Mouse (Mus musculus) forebrain, embryonic 12.5 days (tissue): ENCODE measurements at regions not wholly inside any gene's neighbourhood (a gene's known extent, or its start where the extent isn't known, plus 50 kb on each side); places are given as distances from the start of the nearest gene placed in this dataset.

Experiments used
- ATAC-seq: fragments of 200-750 bp; cut with Nextera tagmentation; 2 replicates; pipeline ENCODE4 v1.8.0; 2017; ENCODE audit warnings: moderate TSS enrichment; ENCODE audit not compliant: low FRiP score
- H3K27ac ChIP-seq: fragments of 300-500 bp; sonication (generic); 2 replicates; pipeline ENCODE4 v1.5.1; 2016; ENCODE audit warnings: mild to moderate bottlenecking
- H3K27me3 ChIP-seq: fragments of 300-500 bp; sonication (generic); 2 replicates; pipeline ENCODE4 v1.6.1; 2016; ENCODE audit warnings: mild to moderate bottlenecking
- H3K36me3 ChIP-seq: fragments of 300-500 bp; sonication (generic); replicated peaks from 2 replicates; pipeline ENCODE4 v1.6.1; 2016; ENCODE audit warnings: mild to moderate bottlenecking
- H3K4me1 ChIP-seq: fragments of 300-500 bp; sonication (generic); 2 replicates; pipeline ENCODE4 v1.6.1; 2016
- H3K4me2 ChIP-seq: fragments of 300-500 bp; sonication (generic); 2 replicates; pipeline ENCODE4 v1.6.1; 2016; ENCODE audit warnings: mild to moderate bottlenecking, moderate library complexity
- H3K4me3 ChIP-seq: fragments of 300-500 bp; sonication (generic); replicated peaks from 2 replicates; pipeline ENCODE4 v1.5.1; 2016; ENCODE audit warnings: mild to moderate bottlenecking
- H3K9ac ChIP-seq: fragments of 300-500 bp; sonication (generic); 2 replicates; pipeline ENCODE4 v1.6.1; 2016; ENCODE audit warnings: mild to moderate bottlenecking
- H3K9me3 ChIP-seq: fragments of 300-500 bp; sonication (generic); 2 replicates; pipeline ENCODE4 v1.6.1; 2016
- WGBS: fragments of 180-500 bp; shearing (Covaris S2); methylation state at CpG from one replicate; pipeline ENCODE4 v1.1.7; 2016; 5-methylcytosine and 5-hydroxymethylcytosine counted together

DNA sequence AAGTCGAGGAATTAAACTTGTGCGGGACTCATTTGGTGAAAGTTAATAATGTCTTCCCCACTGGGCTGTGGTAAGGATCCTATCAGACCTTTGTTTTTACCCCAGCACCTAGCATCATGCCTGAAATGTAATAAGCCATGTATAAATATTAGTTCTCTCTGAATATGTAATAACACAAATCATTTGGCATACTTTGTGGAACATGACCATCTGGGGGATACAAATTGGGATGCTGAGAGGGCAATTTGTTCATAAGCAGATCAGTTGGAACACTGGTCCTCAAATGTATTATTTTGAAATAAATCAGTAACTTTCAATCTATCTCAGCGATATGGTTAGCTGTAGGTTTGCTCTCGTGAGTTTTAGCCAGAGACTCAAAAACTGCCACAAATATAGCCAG lies 709.6 kb upstream of the Castor2 start:
- Histone ChIP-seq H3K9me3 (peaks cover 5% of the 10 kb centered on the region), H3K4me3 (no peak overlapping the region), H3K9ac (no peak overlapping the region), H3K4me2 (no peak overlapping the region), H3K36me3 (no peaks in the 10 kb centered on the region), H3K4me1 (peaks cover 11% of the 10 kb centered on the region), H3K27me3 (no peaks in the 10 kb centered on the region), H3K27ac (0 out of 2 replicates have a peak overlapping the region, but pooled peaks have one; percentile 16)
- no peak for ATAC-seq
- 86% methylated on average over 4 of the region's 4 CpGs for WGBS

DNA sequence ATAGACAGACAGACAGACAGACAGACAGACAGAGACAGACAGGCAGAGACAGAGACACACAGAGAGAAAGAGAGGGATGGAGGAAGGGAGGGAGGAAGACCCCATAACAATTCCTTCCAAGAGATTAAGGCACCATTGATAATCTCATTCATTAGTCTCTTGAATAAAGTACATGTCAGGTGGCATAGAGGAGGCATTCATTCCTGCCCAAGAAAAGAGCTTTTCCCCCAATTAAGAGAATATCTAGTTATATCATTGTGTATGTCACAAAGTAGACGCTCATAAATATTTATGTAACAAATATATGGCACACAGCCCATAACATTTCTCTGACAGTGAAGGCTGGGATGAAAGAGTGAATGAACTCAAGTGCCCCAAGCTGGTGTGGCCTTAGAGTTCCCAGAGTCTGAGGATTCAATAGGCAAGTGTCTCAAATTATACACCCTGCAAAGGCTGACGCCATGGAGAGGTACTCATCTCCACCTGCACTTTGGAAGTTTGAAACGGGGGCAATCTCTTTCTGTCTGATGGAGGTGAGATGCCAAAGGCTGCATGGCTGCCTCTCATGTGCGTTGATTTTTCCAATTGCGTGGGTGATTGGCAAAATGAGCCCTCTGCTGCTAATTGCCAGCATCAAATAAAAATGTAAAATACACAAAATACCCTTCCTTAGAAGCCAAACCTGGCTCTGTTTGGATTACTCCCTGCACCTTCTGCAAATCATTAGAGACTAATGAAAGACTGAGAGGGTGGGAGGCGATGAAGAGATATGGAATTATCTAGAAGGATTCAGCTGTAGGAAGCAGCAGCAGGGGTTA lies 710.3 kb upstream of the Castor2 start:
- H3K27ac ChIP-seq, result 0 out of 2 replicates have a peak overlapping the region, but pooled peaks have one; percentile 0
- H3K4me1 ChIP-seq, result peaks cover 14% of the 10 kb centered on the region
- H3K9ac ChIP-seq, result no peak overlapping the region
- 50% methylated on average over 6 of the region's 6 CpGs for WGBS
- H3K4me2 ChIP-seq, result no peak overlapping the region
- no peak overlapping the region for H3K4me3 ChIP-seq
- H3K36me3 ChIP-seq, result no peaks in the 10 kb centered on the region
- peaks cover 5% of the 10 kb centered on the region for H3K9me3 ChIP-seq
- H3K27me3 ChIP-seq, result no peaks in the 10 kb centered on the region
- ATAC-seq, result peak; percentile 63

DNA sequence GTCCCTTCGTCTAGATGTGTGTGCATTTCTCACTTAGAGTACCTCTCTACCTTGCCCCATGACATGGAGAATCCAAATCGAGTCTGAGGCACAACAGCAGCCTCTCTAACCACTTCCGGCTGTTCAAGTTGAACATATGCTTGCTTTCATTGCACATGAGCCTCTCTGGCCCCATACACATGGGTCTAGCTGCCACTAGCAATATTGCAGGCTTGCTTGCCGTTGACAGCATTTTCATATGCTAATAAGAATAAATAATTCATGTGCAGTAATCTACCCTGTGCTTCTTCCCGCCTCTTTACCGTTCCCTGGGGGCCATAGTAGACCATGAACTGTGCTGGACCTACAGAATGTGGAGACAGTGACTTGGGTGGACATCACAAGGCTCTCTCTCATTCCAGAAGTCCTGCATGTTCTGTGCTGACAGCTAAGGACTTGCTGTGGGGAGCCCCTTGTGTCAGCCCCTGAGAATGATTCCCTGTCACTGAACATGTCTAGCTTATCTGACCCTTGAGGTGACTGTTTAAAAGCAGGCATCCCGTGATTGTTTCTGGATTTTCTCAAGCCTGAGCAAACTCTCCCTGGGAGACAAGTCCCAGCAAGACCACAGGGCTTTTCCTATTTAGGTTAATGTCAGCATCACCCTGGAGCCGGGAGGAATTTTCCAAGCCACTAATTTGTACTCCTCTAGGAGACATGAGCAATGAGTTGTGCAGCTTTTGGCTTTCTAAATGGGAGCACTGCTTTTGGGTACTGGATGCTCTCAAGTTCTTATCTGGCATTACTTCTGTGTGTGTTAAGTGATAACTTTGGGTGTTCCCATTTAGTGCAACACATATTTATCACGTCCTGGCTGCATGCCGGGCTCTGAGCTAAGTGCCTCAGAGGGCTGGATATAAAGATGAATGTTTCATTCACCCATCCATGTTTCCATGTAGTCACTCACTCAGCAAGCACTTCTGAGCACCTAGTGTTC lies 713.8 kb upstream of the Castor2 start:
- 51% methylated on average over 10 of the region's 10 CpGs for WGBS
- no peaks in the 10 kb centered on the region for H3K9me3 ChIP-seq
- ATAC-seq, result 0 out of 2 replicates have a peak, but pooled peaks have one; percentile 20
- peaks cover 14% of the 10 kb centered on the region for H3K4me1 ChIP-seq
- H3K9ac ChIP-seq, result no peak overlapping the region
- H3K4me2 ChIP-seq, result no peak overlapping the region
- no peak overlapping the region for H3K4me3 ChIP-seq
- no peaks in the 10 kb centered on the region for H3K27me3 ChIP-seq
- no peaks in the 10 kb centered on the region for H3K36me3 ChIP-seq
- peak overlapping the region; percentile 31; the same call in 1 of the 2 replicates for H3K27ac ChIP-seq

DNA sequence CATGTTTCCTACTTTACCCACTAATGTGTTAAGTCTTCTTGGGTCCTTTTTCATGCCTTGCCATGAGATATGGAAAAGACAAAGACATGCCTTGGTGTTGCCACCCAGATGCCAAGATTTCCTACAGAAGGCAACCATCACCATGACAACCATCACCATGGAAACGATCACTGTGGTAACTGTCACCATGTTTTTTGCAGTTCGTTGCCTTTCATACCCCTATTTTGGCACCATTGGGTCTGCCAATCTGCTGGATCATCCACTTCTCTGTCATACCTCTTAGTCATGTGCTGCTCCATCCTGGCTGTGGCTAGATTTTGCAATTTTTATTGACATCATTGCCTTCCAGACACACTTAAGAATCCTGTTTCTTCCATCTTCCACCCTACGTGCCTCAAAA lies 733.7 kb upstream of the Castor2 start:
- Histone ChIP-seq H3K27ac (no peak overlapping the region), H3K36me3 (no peaks in the 10 kb centered on the region), H3K4me3 (no peak overlapping the region), H3K4me1 (peaks cover 5% of the 10 kb centered on the region), H3K9me3 (no peaks in the 10 kb centered on the region), H3K4me2 (no peak overlapping the region), H3K9ac (no peak overlapping the region), H3K27me3 (no peaks in the 10 kb centered on the region; the same call in 1 of the 2 replicates)
- WGBS, result 64% methylated on average over 3 of the region's 3 CpGs
- ATAC-seq, result no peak

DNA sequence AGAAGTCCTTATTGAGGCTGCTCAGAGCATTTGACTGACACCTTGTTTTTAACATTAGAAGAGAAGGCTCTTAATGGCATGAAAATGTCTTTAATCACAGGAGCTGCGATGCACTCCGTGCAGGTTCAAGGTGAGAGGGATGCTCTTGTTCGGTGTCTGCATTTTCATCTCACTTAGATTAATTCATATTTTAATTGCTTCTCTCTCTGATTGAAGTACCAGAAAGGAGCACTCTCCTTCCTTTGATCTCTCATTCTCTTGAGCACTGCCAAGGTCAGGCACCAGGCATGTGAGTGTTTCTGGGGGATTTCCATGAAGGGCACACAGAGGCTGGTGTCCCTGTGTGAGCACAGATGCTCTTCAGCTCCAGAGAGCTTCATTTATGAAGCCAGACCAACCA lies 752.0 kb upstream of the Castor2 start:
- no peak for ATAC-seq
- H3K4me2 ChIP-seq, result no peak overlapping the region
- no peak overlapping the region for H3K27ac ChIP-seq
- H3K27me3 ChIP-seq, result no peaks in the 10 kb centered on the region
- H3K4me1 ChIP-seq, result no peaks in the 10 kb centered on the region
- H3K4me3 ChIP-seq, result no peak overlapping the region
- WGBS, result 74% methylated on average over 3 of the region's 3 CpGs
- H3K9ac ChIP-seq, result no peak overlapping the region
- no peaks in the 10 kb centered on the region for H3K9me3 ChIP-seq
- H3K36me3 ChIP-seq, result no peaks in the 10 kb centered on the region

DNA sequence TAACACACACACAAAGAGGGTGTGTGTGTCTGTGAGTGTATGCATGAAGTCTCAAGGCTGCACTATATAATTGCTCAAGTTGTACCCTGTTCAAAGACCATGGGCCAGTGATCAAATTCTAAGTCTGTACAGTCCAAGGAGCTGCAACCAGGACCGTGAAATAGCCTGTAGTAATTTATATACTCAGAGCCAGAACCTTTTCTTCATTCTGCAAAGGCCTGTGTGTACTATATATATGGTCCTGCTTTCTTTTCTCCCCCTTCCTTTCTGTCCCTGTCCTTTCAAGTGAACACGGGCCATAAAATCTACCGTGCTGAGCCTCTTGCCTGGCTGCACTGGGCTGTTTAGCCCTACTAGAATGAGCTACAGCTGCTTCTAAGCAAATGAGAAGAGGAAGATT lies 757.5 kb upstream of the Castor2 start:
- Histone ChIP-seq H3K36me3 (no peaks in the 10 kb centered on the region), H3K9ac (no peak overlapping the region), H3K9me3 (no peaks in the 10 kb centered on the region), H3K4me1 (no peaks in the 10 kb centered on the region), H3K27me3 (no peaks in the 10 kb centered on the region), H3K4me2 (no peak overlapping the region), H3K4me3 (no peak overlapping the region), H3K27ac (no peak overlapping the region)
- no peak for ATAC-seq
- WGBS, result 82% methylated on average over 3 of the region's 3 CpGs

DNA sequence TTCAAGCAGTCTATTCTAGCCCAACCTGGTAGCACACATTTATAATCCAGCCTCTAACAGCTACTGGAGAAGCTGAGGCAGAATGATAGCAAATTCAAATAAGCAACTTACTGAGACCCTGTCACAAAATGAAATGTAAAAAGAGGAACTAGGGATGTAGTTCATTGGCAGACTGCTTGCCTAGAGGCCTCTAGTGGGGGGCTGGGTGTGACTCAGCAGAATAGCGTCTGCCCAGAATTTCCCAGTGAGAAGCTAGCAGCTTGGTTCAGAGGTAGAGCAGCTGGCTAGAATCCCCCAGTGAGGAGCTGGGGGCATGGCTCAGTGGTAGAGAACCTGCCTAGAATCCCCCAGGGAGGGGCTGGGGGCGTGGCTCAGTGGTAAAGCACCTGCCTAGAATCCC lies 777.5 kb upstream of the Auts2 start:
- Histone ChIP-seq H3K4me1 (no peaks in the 10 kb centered on the region), H3K27ac (no peak overlapping the region), H3K4me3 (no peak overlapping the region), H3K4me2 (no peak overlapping the region), H3K9ac (no peak overlapping the region), H3K9me3 (no peaks in the 10 kb centered on the region), H3K27me3 (peaks cover 2% of the 10 kb centered on the region; the same call in 1 of the 2 replicates), H3K36me3 (no peaks in the 10 kb centered on the region)
- ATAC-seq, result no peak
- WGBS, result 79% methylated on average over 2 of the region's 2 CpGs

DNA sequence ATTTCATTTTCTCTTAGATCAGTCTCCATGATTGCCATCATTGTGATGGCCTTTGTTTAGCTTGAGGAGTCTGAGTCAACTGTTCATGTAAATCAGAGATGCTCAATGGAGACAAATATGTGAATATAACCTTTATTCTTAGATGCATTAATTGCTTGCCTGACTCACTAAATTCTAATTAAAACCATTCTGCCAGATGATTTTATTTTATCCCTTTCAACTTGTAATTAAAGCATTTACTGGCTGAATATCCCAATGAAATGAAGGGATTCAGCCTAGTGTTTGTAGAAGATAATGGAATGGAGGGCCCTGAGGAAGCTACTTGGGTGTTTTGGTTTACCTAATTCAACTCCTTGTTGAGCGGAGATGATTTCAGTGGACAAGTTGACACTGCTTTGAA lies 777.1 kb upstream of the Auts2 start:
- H3K9me3 ChIP-seq, result no peaks in the 10 kb centered on the region
- no peak overlapping the region for H3K4me2 ChIP-seq
- H3K4me1 ChIP-seq, result no peaks in the 10 kb centered on the region
- H3K36me3 ChIP-seq, result no peaks in the 10 kb centered on the region
- H3K27me3 ChIP-seq, result peaks cover 2% of the 10 kb centered on the region; the same call in 1 of the 2 replicates
- no peak overlapping the region for H3K9ac ChIP-seq
- H3K27ac ChIP-seq, result no peak overlapping the region
- ATAC-seq, result no peak
- WGBS, result 86% methylated on average over 1 of the region's 1 CpGs
- no peak overlapping the region for H3K4me3 ChIP-seq

DNA sequence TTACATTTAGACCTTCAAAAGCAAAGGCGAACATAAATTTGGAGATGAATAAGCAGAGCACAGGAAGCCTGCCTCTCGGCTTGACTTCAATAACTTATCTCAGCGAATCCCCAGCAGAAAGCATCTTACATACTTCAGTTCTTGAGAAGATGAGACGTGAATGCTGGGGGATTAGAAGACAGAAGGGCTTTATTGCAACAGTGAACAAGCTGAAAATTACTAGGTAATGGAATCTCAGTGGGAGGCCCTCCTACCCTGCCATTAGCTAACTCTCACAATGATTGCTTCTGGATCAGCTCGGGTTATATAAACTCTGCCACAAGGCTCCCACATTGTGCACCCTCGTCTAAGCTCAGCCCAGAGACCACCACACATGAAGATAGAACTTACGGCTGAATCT lies 770.9 kb upstream of the Auts2 start:
- Histone ChIP-seq H3K27me3 (peaks cover 12% of the 10 kb centered on the region), H3K4me3 (no peak overlapping the region), H3K9ac (no peak overlapping the region), H3K27ac (no peak overlapping the region), H3K9me3 (no peaks in the 10 kb centered on the region), H3K36me3 (no peaks in the 10 kb centered on the region), H3K4me1 (peaks cover 21% of the 10 kb centered on the region), H3K4me2 (no peak overlapping the region)
- no peak for ATAC-seq
- 32% methylated on average over 7 of the region's 7 CpGs for whole genome bisulfite sequencing

DNA sequence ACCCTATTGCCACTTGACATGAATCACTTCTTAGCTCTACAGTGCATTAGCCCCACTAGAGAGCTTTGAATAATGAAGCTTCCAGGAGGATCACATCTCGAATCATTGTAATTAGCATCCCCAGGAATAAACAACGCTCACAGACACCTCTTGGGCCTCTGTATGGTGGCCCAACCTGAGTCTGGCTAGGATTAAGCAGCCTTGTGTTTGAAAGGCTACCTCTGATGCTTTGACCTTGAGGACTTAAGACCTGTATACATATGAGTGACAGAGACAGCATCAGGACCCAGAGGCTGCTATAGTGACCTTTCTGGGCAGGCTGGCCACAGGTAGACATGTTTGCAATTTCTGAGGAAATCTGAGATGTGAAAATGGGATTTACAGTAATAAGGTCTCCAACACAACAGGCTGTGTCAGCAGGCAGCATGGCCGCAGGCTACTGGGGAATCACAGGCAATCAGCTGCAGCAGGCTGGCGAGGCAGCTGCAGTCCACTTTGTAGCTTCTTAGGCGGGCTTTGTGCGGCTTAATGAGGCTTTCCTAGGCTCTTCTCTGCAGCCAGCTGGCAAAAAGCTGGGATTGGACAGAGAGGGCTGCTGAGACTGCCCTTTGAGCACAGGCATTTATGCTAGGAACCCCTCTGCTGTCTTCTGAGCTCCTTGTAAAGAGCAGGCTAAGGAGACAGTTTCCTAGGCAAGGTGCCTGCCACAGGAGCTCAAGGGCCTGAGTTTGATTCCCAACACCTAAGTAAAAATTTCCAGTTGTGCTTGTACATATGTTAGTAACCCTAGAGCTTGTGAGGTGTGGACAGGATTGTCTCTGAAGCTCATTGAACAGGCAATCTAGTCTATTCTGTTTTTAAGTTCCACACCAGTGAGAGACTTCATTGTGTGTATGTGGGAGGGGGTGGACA lies 768.1 kb upstream of the Auts2 start:
- H3K9ac ChIP-seq, result no peak overlapping the region
- WGBS, result 9% methylated on average over 6 of the region's 6 CpGs
- H3K36me3 ChIP-seq, result no peaks in the 10 kb centered on the region

DNA sequence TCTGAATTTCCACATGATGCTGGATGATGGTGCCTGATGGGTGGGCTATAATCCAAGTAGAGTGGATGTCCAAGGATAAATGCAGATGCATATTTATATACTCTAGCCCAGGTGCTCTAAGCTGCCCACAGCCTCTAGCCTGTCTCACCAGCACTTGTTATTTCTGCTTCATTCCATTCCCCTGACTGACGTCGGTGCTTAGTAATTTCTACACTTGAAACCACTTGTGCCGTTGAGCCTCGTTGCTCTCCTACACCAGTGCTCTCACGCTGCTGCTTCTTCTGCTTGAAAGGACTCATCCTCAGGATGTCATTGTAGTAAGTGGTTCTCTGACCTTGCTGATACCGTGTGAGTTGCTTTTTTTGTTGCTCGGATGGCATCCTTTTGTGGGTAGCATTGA lies 724.7 kb upstream of the Auts2 start:
- Histone ChIP-seq H3K27ac (no peak overlapping the region), H3K27me3 (0 out of 2 replicates have a peak, but pooled peaks cover 3% of the 10 kb centered on the region), H3K4me3 (no peak overlapping the region), H3K36me3 (no peaks in the 10 kb centered on the region), H3K4me1 (no peaks in the 10 kb centered on the region), H3K4me2 (no peak overlapping the region), H3K9ac (no peak overlapping the region), H3K9me3 (no peaks in the 10 kb centered on the region)
- WGBS, result 72% methylated on average over 7 of the region's 7 CpGs
- ATAC-seq, result no peak

More for the DNA sequence above, 768.1 kb upstream of the Auts2 start:
- peak overlapping the region; percentile 85 for H3K27ac ChIP-seq
- ATAC-seq, result peak; percentile 80
- peaks cover 21% of the 10 kb centered on the region for H3K4me1 ChIP-seq
- H3K4me3 ChIP-seq, result no peak overlapping the region
- no peak overlapping the region for H3K4me2 ChIP-seq
- H3K27me3 ChIP-seq, result peaks cover 11% of the 10 kb centered on the region
- H3K9me3 ChIP-seq, result no peaks in the 10 kb centered on the region
